Mouse (Mus musculus) liver, postnatal 0 days (tissue): Measurements from ENCODE around the gene Selenom.

ENCODE experiments used
- CTCF ChIP-seq: sonication (generic); IDR thresholded peaks from 2 replicates; pipeline ENCODE4 v1.5.1; 2016; ENCODE audit warnings: antibody characterized with exemption, low read depth
- EP300 ChIP-seq: IDR thresholded peaks from 2 replicates; pipeline ENCODE4 v1.6.1; 2016; ENCODE audit warnings: antibody characterized with exemption, low read depth, mild to moderate bottlenecking

GRCm38 (mm10) chr11:3516859-3517845 lies 2.7 kb downstream of the Selenom start:
- TF ChIP-seq CTCF (peak; percentile 6; the same call in 1 of the 2 replicates), EP300 (no peak)
